Mouse (Mus musculus): ENCODE results near the gene Myo16.

DNA sequence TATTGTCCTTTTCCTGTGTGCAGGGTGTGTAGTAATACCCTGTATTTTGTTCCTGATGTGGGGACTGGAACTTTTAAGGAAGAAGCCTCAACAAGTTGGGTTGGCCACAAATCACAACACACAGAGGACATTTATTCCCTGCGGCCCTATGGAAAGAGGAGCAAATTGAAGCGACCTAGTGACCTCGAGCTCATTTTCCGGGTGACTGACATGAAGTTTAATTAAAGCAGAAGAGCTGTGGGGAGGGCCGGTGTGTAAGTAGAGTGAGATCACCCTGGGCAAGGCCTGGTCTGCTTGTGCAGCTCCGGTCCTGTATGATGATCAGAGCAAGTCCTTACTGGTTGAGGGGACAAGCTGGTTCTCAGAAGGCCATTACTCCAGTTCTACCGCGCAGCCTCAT lies 363.7 kb downstream of the Myo16 start:
- TF ChIP-seq POLR2AphosphoS2 (IDR thresholded peaks at IDR 0.05; ENCODE audit: low read length) (no peak), CTCF (IDR thresholded peaks at IDR 0.05 in 2 of 3, conservative IDR thresholded peaks at IDR 0.05 in 1 of 3; ENCODE audit: control insufficient read depth in 1 of 3, insufficient read depth in 1 of 3, low read depth in 2 of 3, low read length in 3 of 3, poor library complexity in 1 of 3, severe bottlenecking in 1 of 3) (no peak), GABPA (IDR thresholded peaks at IDR 0.05; ENCODE audit: low read depth, low read length) (no peak), KAT2A (conservative IDR thresholded peaks at IDR 0.05; ENCODE audit: low read depth, low read length) (no peak), ELF1 (IDR thresholded peaks at IDR 0.05; ENCODE audit: low read depth, low read length) (no peak), EP300 (IDR thresholded peaks at IDR 0.05; ENCODE audit: low read depth in 1 of 2, low read length in 2 of 2) (no peak), USF1 (IDR thresholded peaks at IDR 0.05; ENCODE audit: low read depth, low read length) (no peak), HCFC1 (IDR thresholded peaks at IDR 0.05; ENCODE audit: low read depth, low read length) (no peak), POLR2A (IDR thresholded peaks at IDR 0.05; ENCODE audit: control insufficient read depth in 1 of 2, insufficient read depth in 1 of 2, low read depth in 1 of 2, low read length in 2 of 2, poor library complexity in 1 of 2) (no peak), MAZ (IDR thresholded peaks at IDR 0.05; ENCODE audit: low read depth, low read length) (no peak), MAFK (IDR thresholded peaks at IDR 0.05; ENCODE audit: borderline replicate concordance, low read depth, low read length) (no peak), MAX (IDR thresholded peaks at IDR 0.05; ENCODE audit: low read length) (no peak), MEF2A (IDR thresholded peaks at IDR 0.05; ENCODE audit: extremely low read depth, insufficient replicate concordance, low read depth, low read length, poor library complexity, severe bottlenecking) (no peak)
